Mouse (Mus musculus): ENCODE results near the gene Prdx2. TPM values are rescaled to one million over a fixed set of nuclear protein-coding genes. Genes with fewer than 3 reads are reported as not detected.

The Prdx2 gene
- polyA plus RNA-seq, 1 experiment from 2014 or later, result 1,309 TPM

Small RNAs within 50 kb of the gene (microRNA-seq; reads per million reads assigned to microRNA genes)
- gene Gm24197, result not detected

Other genes with a start within 250 kb of the Prdx2 start
- gene G430095P16Rik, start 246.6 kb upstream of the Prdx2 start, polyA plus RNA-seq (2016; fragmentation: Nextera tagmentation; extraction: Ambion mirVana), result 2.0 and 2.4 TPM in 2 replicates
- 6.6 and 8.5 TPM in 2 replicates for gene Nfix, start 169.2 kb upstream of the Prdx2 start, polyA plus RNA-seq (2016; fragmentation: Nextera tagmentation; extraction: Ambion mirVana)
- gene Dand5, start 146.8 kb upstream of the Prdx2 start, polyA plus RNA-seq (2016; fragmentation: Nextera tagmentation; extraction: Ambion mirVana), result 5.0 and 6.1 TPM in 2 replicates
- 36.1 and 36.6 TPM in 2 replicates for gene Gadd45gip1, start 138.1 kb upstream of the Prdx2 start, polyA plus RNA-seq (2016; fragmentation: Nextera tagmentation; extraction: Ambion mirVana)
- 104 and 110 TPM in 2 replicates for gene Rad23a, start 128.9 kb upstream of the Prdx2 start, polyA plus RNA-seq (2016; fragmentation: Nextera tagmentation; extraction: Ambion mirVana)
- 640 and 681 TPM in 2 replicates for gene Calr, start 122.7 kb upstream of the Prdx2 start, polyA plus RNA-seq (2016; fragmentation: Nextera tagmentation; extraction: Ambion mirVana)
- gene Farsa, start 112.6 kb upstream of the Prdx2 start, polyA plus RNA-seq (2016; fragmentation: Nextera tagmentation; extraction: Ambion mirVana), result 105 and 113 TPM in 2 replicates
- gene Syce2, start 97.5 kb upstream of the Prdx2 start, polyA plus RNA-seq (2016; fragmentation: Nextera tagmentation; extraction: Ambion mirVana), result 42.1 and 44.9 TPM in 2 replicates
- gene Gcdh, start 75.7 kb upstream of the Prdx2 start, polyA plus RNA-seq (2016; fragmentation: Nextera tagmentation; extraction: Ambion mirVana), result 33.1 and 33.9 TPM in 2 replicates
- gene Klf1, start 67.7 kb upstream of the Prdx2 start, polyA plus RNA-seq (2016; fragmentation: Nextera tagmentation; extraction: Ambion mirVana), result 4.3 and 4.5 TPM in 2 replicates
- 8.9 and 9.4 TPM in 2 replicates for gene Dnase2a, start 61.0 kb upstream of the Prdx2 start, polyA plus RNA-seq (2016; fragmentation: Nextera tagmentation; extraction: Ambion mirVana)
- 29.3 and 34.3 TPM in 2 replicates for gene Mast1, start 32.2 kb upstream of the Prdx2 start, polyA plus RNA-seq (2016; fragmentation: Nextera tagmentation; extraction: Ambion mirVana)
- gene Rtbdn, start 22.6 kb upstream of the Prdx2 start, polyA plus RNA-seq (2016; fragmentation: Nextera tagmentation; extraction: Ambion mirVana), result 1.3 and 1.7 TPM in 2 replicates
- gene Gm49661, start 154 bp upstream of the Prdx2 start, polyA plus RNA-seq (2016; fragmentation: Nextera tagmentation; extraction: Ambion mirVana), result not detected in 2 replicates
- gene Rnaseh2a, start 180 bp downstream of the Prdx2 start, polyA plus RNA-seq (2016; fragmentation: Nextera tagmentation; extraction: Ambion mirVana), result 91.9 and 98.7 TPM in 2 replicates
- 6.0 and 6.5 TPM in 2 replicates for gene Junb, start 9.1 kb downstream of the Prdx2 start, polyA plus RNA-seq (2016; fragmentation: Nextera tagmentation; extraction: Ambion mirVana)
- 17.7 and 18.7 TPM in 2 replicates for gene Hook2, start 21.0 kb downstream of the Prdx2 start, polyA plus RNA-seq (2016; fragmentation: Nextera tagmentation; extraction: Ambion mirVana)
- gene Best2, start 44.9 kb downstream of the Prdx2 start, polyA plus RNA-seq (2016; fragmentation: Nextera tagmentation; extraction: Ambion mirVana), result not detected in 2 replicates
- 137 and 146 TPM in 2 replicates for gene Asna1, start 55.7 kb downstream of the Prdx2 start, polyA plus RNA-seq (2016; fragmentation: Nextera tagmentation; extraction: Ambion mirVana)
- 164 and 178 TPM in 2 replicates for gene Trir, start 57.2 kb downstream of the Prdx2 start, polyA plus RNA-seq (2016; fragmentation: Nextera tagmentation; extraction: Ambion mirVana)
- 42.0 and 45.4 TPM in 2 replicates for gene Tnpo2, start 67.3 kb downstream of the Prdx2 start, polyA plus RNA-seq (2016; fragmentation: Nextera tagmentation; extraction: Ambion mirVana)
- gene Fbxw9, start 90.5 kb downstream of the Prdx2 start, polyA plus RNA-seq (2016; fragmentation: Nextera tagmentation; extraction: Ambion mirVana), result 40.7 and 41.6 TPM in 2 replicates
- gene Gm5741, start 98.4 kb downstream of the Prdx2 start, polyA plus RNA-seq (2016; fragmentation: Nextera tagmentation; extraction: Ambion mirVana), result 0.92 and 0.94 TPM in 2 replicates
- gene Dhps, start 102.2 kb downstream of the Prdx2 start, polyA plus RNA-seq (2016; fragmentation: Nextera tagmentation; extraction: Ambion mirVana), result 74.7 and 74.8 TPM in 2 replicates
- gene Wdr83os, start 111.2 kb downstream of the Prdx2 start, polyA plus RNA-seq (2016; fragmentation: Nextera tagmentation; extraction: Ambion mirVana), result 114 and 119 TPM in 2 replicates
- 46.6 and 54.2 TPM in 2 replicates for gene Wdr83, start 111.7 kb downstream of the Prdx2 start, polyA plus RNA-seq (2016; fragmentation: Nextera tagmentation; extraction: Ambion mirVana)
- 19.2 and 20.7 TPM in 2 replicates for gene Man2b1, start 113.7 kb downstream of the Prdx2 start, polyA plus RNA-seq (2016; fragmentation: Nextera tagmentation; extraction: Ambion mirVana)
- gene Zfp791, start 153.5 kb downstream of the Prdx2 start, polyA plus RNA-seq (2016; fragmentation: Nextera tagmentation; extraction: Ambion mirVana), result 1.6 and 2.4 TPM in 2 replicates
- gene Cks1brt, start 182.3 kb downstream of the Prdx2 start, polyA plus RNA-seq (2016; fragmentation: Nextera tagmentation; extraction: Ambion mirVana), result not detected in 2 replicates

Measured in midbrain, embryonic 12.5 days (tissue).